Mouse (Mus musculus): ENCODE results near the gene Klhdc8a. TPM values are rescaled to one million over a fixed set of nuclear protein-coding genes. Genes with fewer than 3 reads are reported as not detected.
A peak's percentile ranks its signal among the peaks of the same experiment; 100 is the strongest.

Gene Klhdc8a
- polyA plus RNA-seq, 1 experiment from 2014 or later: 6.7 TPM

GRCm38 (mm10) chr1:132308674-132309073 is 10.2 kb downstream of the Klhdc8a start:
- Histone ChIP-seq H3K9ac (replicated peaks) (no peak overlapping the region), H3K4me3 (replicated peaks) (no peak overlapping the region), H3K27me3 (0 out of 2 replicates have a peak, but pooled peaks cover 8% of the 10 kb centered on the region), H3K4me1 (replicated peaks) (peaks cover 3% of the 10 kb centered on the region), H3K27ac (no peak overlapping the region), H3K36me3 (no peaks in the 10 kb centered on the region), H3K9me3 (no peaks in the 10 kb centered on the region), H3K4me2 (replicated peaks) (no peak overlapping the region)
- WGBS: 91% methylated on average over 7 of the region's 7 CpGs
- no peak for ATAC-seq

GRCm38 (mm10) chr1:132310754-132311153 is 12.3 kb downstream of the Klhdc8a start:
- H3K9me3 ChIP-seq: no peaks in the 10 kb centered on the region
- 66% methylated on average over 7 of the region's 7 CpGs for WGBS
- H3K9ac ChIP-seq (replicated peaks): no peak overlapping the region
- peaks cover 5% of the 10 kb centered on the region for H3K4me1 ChIP-seq (replicated peaks)
- no peak overlapping the region for H3K27ac ChIP-seq
- H3K27me3 ChIP-seq: peaks cover 11% of the 10 kb centered on the region; the same call in 1 of the 2 replicates
- ATAC-seq: no peak
- H3K4me3 ChIP-seq (replicated peaks): no peak overlapping the region
- H3K36me3 ChIP-seq: no peaks in the 10 kb centered on the region
- H3K4me2 ChIP-seq (replicated peaks): no peak overlapping the region

- Histone ChIP-seq H3K27me3 (peaks cover 11% of the 10 kb centered on the region; the same call in 1 of the 2 replicates), H3K27ac (no peak overlapping the region), H3K36me3 (no peaks in the 10 kb centered on the region), H3K4me1 (replicated peaks) (peaks cover 6% of the 10 kb centered on the region), H3K4me3 (replicated peaks) (no peak overlapping the region), H3K4me2 (replicated peaks) (no peak overlapping the region), H3K9me3 (no peaks in the 10 kb centered on the region), H3K9ac (replicated peaks) (no peak overlapping the region)
- WGBS: 81% methylated on average over 10 of the region's 10 CpGs
- no peak for ATAC-seq
Measured at GRCm38 (mm10) chr1:132311174-132311859, 12.9 kb downstream of the Klhdc8a start.

- Histone ChIP-seq H3K4me1 (replicated peaks) (peaks cover 13% of the 10 kb centered on the region), H3K36me3 (no peaks in the 10 kb centered on the region), H3K4me3 (replicated peaks) (no peak overlapping the region), H3K4me2 (replicated peaks) (no peak overlapping the region), H3K27me3 (peaks cover 9% of the 10 kb centered on the region; the same call in 1 of the 2 replicates), H3K9ac (replicated peaks) (no peak overlapping the region), H3K9me3 (no peaks in the 10 kb centered on the region), H3K27ac (no peak overlapping the region)
- WGBS: 64% methylated on average over 2 of the region's 2 CpGs
- no peak for ATAC-seq
Measured at GRCm38 (mm10) chr1:132312043-132312442, 13.6 kb downstream of the Klhdc8a start.

GRCm38 (mm10) chr1:132312703-132313102 is 14.3 kb downstream of the Klhdc8a start:
- Histone ChIP-seq H3K27me3 (peaks cover 9% of the 10 kb centered on the region; the same call in 1 of the 2 replicates), H3K4me3 (replicated peaks) (no peak overlapping the region), H3K9me3 (no peaks in the 10 kb centered on the region), H3K27ac (no peak overlapping the region), H3K4me2 (replicated peaks) (no peak overlapping the region), H3K4me1 (replicated peaks) (peaks cover 19% of the 10 kb centered on the region), H3K9ac (replicated peaks) (no peak overlapping the region), H3K36me3 (no peaks in the 10 kb centered on the region)
- 0 out of 2 replicates have a peak, but pooled peaks have one; percentile 14 for ATAC-seq
- WGBS: 54% methylated on average over 3 of the region's 3 CpGs

GRCm38 (mm10) chr1:132315889-132316624 is 17.6 kb downstream of the Klhdc8a start, which contains the start of gene Nuak2:
Gene Nuak2, plus strand, starts transcription at chr1:132316126.
- Histone ChIP-seq H3K9ac (replicated peaks) (peak within 1 kb of the TSS; percentile 94), H3K27ac (peak within 1 kb of the TSS; percentile 98), H3K9me3 (no peaks in the 10 kb centered on the region), H3K4me1 (replicated peaks) (peaks cover 53% of the 10 kb centered on the region), H3K4me3 (replicated peaks) (peak within 1 kb of the TSS; percentile 90), H3K4me2 (replicated peaks) (peak within 1 kb of the TSS; percentile 78), H3K27me3 (peaks cover 9% of the 10 kb centered on the region; the same call in 1 of the 2 replicates), H3K36me3 (no peaks in the 10 kb centered on the region)
- ATAC-seq: peak; percentile 84
- WGBS: under 1% methylated on average over 67 of the region's 67 CpGs

GRCm38 (mm10) chr1:132316625-132316994 is 18.2 kb downstream of the Klhdc8a start:
- Histone ChIP-seq H3K27me3 (peaks cover 6% of the 10 kb centered on the region; the same call in 1 of the 2 replicates), H3K4me3 (replicated peaks) (peak overlapping the region; percentile 90), H3K27ac (peak overlapping the region; percentile 98), H3K9ac (replicated peaks) (peak overlapping the region; percentile 94), H3K36me3 (no peaks in the 10 kb centered on the region), H3K4me1 (replicated peaks) (peaks cover 58% of the 10 kb centered on the region), H3K9me3 (no peaks in the 10 kb centered on the region), H3K4me2 (replicated peaks) (peak overlapping the region; percentile 78)
- 6% methylated on average over 7 of the region's 7 CpGs for WGBS
- no peak for ATAC-seq

- peaks cover 6% of the 10 kb centered on the region; the same call in 1 of the 2 replicates for H3K27me3 ChIP-seq
- WGBS: 11% methylated on average over 4 of the region's 4 CpGs
- peaks cover 66% of the 10 kb centered on the region for H3K4me1 ChIP-seq (replicated peaks)
- H3K4me3 ChIP-seq (replicated peaks): peak overlapping the region; percentile 90
- no peaks in the 10 kb centered on the region for H3K36me3 ChIP-seq
- H3K9me3 ChIP-seq: no peaks in the 10 kb centered on the region
- H3K27ac ChIP-seq: peak overlapping the region; percentile 98
- H3K9ac ChIP-seq (replicated peaks): peak overlapping the region; percentile 94
- 0 out of 2 replicates have a peak, but pooled peaks have one; percentile 0 for ATAC-seq
- peak overlapping the region; percentile 78 for H3K4me2 ChIP-seq (replicated peaks)
Measured at GRCm38 (mm10) chr1:132317413-132317812, 19.0 kb downstream of the Klhdc8a start.

GRCm38 (mm10) chr1:132317894-132318863 is 19.8 kb downstream of the Klhdc8a start:
- H3K4me2 ChIP-seq (replicated peaks): peak overlapping the region; percentile 78
- H3K27me3 ChIP-seq: peaks cover 6% of the 10 kb centered on the region; the same call in 1 of the 2 replicates
- 7% methylated on average over 7 of the region's 8 CpGs for WGBS
- no peaks in the 10 kb centered on the region for H3K36me3 ChIP-seq
- H3K4me3 ChIP-seq (replicated peaks): peak overlapping the region; percentile 90
- H3K27ac ChIP-seq: peak overlapping the region; percentile 98
- H3K9ac ChIP-seq (replicated peaks): peak overlapping the region; percentile 94
- peaks cover 74% of the 10 kb centered on the region for H3K4me1 ChIP-seq (replicated peaks)
- no peaks in the 10 kb centered on the region for H3K9me3 ChIP-seq
- no peak for ATAC-seq

GRCm38 (mm10) chr1:132319242-132319641 is 20.8 kb downstream of the Klhdc8a start:
- WGBS: 24% methylated on average over 5 of the region's 5 CpGs
- peak; percentile 0; the same call in 1 of the 2 replicates for ATAC-seq
- peak overlapping the region; percentile 90 for H3K4me3 ChIP-seq (replicated peaks)

More at GRCm38 (mm10) chr1:132319242-132319641, 20.8 kb downstream of the Klhdc8a start:
- no peaks in the 10 kb centered on the region for H3K36me3 ChIP-seq
- H3K9ac ChIP-seq (replicated peaks): peak overlapping the region; percentile 94
- H3K4me2 ChIP-seq (replicated peaks): peak overlapping the region; percentile 78
- no peaks in the 10 kb centered on the region for H3K9me3 ChIP-seq
- peak overlapping the region; percentile 98 for H3K27ac ChIP-seq
- H3K4me1 ChIP-seq (replicated peaks): peaks cover 85% of the 10 kb centered on the region
- H3K27me3 ChIP-seq: peaks cover 5% of the 10 kb centered on the region; the same call in 1 of the 2 replicates
